Mouse (Mus musculus) small intestine, adult 2 months (tissue): Measurements from ENCODE around the gene Prkca.

Source experiments
- CTCF ChIP-seq: fragments of 200-500 bp; IDR thresholded peaks from 2 replicates; pipeline ENCODE4 v1.5.1; 2012; ENCODE audit warnings: low read depth, mild to moderate bottlenecking, control low read depth, inconsistent platforms, low read length, moderate library complexity, mixed read lengths; ENCODE audit not compliant: insufficient replicate concordance, insufficient read length; ENCODE audit errors: extremely low read depth
- POLR2A ChIP-seq: fragments of 200-500 bp; IDR thresholded peaks from 2 replicates; pipeline ENCODE4 v1.6.1; 2012; ENCODE audit warnings: low read depth, mild to moderate bottlenecking, control low read depth, inconsistent platforms, low read length, moderate library complexity

GRCm38 (mm10) chr11:108333006-108333405, 10.7 kb downstream of the Prkca start:
- no peak for TF ChIP-seq POLR2A
- no peak for TF ChIP-seq CTCF
